ENCODE assay signal across 8 mouse cellular contexts in genomic region chr1:162037185-162037765, GRCm38 (mm10). TPM values are rescaled to one million over a fixed set of nuclear protein-coding genes. Genes with fewer than 3 reads are reported as not detected.
DNase-seq lines count a peak whose midpoint lies in the region; ATAC-seq lines count a peak whose summit lies in the region.
"Had no signal": no experiment of that assay in that cellular context is flagged by ENCODE, and none has a peak within 500 bp of the region (broad histone marks: within the 10 kb centered on the region; RNA-seq: fewer than 3 reads in every experiment).

No protein-coding gene starts in this region.

- no peak for ATAC-seq in kidney, embryonic 16.5 days (ENCODE audit: low FRiP score, low TSS enrichment)
- ATAC-seq in embryonic facial prominence, embryonic 15.5 days (ENCODE audit: insufficient number of reproducible peaks, low FRiP score, low TSS enrichment, low read depth), result no peak
- peak; percentile 82 for ATAC-seq in limb, embryonic 12.5 days (ENCODE audit: insufficient number of reproducible peaks, insufficient read depth, low FRiP score, low TSS enrichment, low read depth)

- no peaks in the 10 kb centered on the region for H3K36me3 ChIP-seq in kidney, embryonic 16.5 days (ENCODE audit: insufficient read depth, low read length)
- no peaks in the 10 kb centered on the region for H3K36me3 ChIP-seq in embryonic facial prominence, embryonic 10.5 days (replicated peaks)
- no peaks in the 10 kb centered on the region for H3K36me3 ChIP-seq in embryonic facial prominence, embryonic 15.5 days
- peaks cover 13% of the 10 kb centered on the region; the same call in 1 of the 2 replicates for H3K36me3 ChIP-seq in limb, embryonic 12.5 days

- peaks cover 35% of the 10 kb centered on the region for H3K4me1 ChIP-seq in kidney, embryonic 16.5 days (ENCODE audit: insufficient read depth, low read length)
- H3K4me1 ChIP-seq in embryonic facial prominence, embryonic 10.5 days, result peaks cover 38% of the 10 kb centered on the region
- peaks cover 48% of the 10 kb centered on the region for H3K4me1 ChIP-seq in embryonic facial prominence, embryonic 15.5 days
- H3K4me1 ChIP-seq in limb, embryonic 12.5 days (replicated peaks), result peaks cover 53% of the 10 kb centered on the region

- H3K4me2 ChIP-seq in kidney, embryonic 16.5 days (replicated peaks; ENCODE audit: low read depth, low read length), result 0 out of 2 replicates have a peak overlapping the region, but pooled peaks have one; percentile 10
- H3K4me2 ChIP-seq in embryonic facial prominence, embryonic 15.5 days (replicated peaks), result no peak overlapping the region
- H3K4me2 ChIP-seq in limb, embryonic 12.5 days, result peak overlapping the region; percentile 31

- H3K9ac ChIP-seq in kidney, embryonic 16.5 days (replicated peaks; ENCODE audit: low read length), result no peak overlapping the region
- no peak overlapping the region for H3K9ac ChIP-seq in embryonic facial prominence, embryonic 15.5 days
- no peak overlapping the region for H3K9ac ChIP-seq in limb, embryonic 12.5 days (replicated peaks)

- H3K27ac ChIP-seq in kidney, embryonic 16.5 days (ENCODE audit: low read length), result peak overlapping the region; percentile 69
- peak overlapping the region; percentile 82 for H3K27ac ChIP-seq in embryonic facial prominence, embryonic 10.5 days (replicated peaks)
- H3K27ac ChIP-seq in embryonic facial prominence, embryonic 15.5 days (replicated peaks), result peak overlapping the region; percentile 77
- peak overlapping the region; percentile 99 for H3K27ac ChIP-seq in limb, embryonic 12.5 days

- WGBS in kidney, embryonic 16.5 days, result 49% methylated on average over 6 of the region's 6 CpGs
- 69% methylated on average over 6 of the region's 6 CpGs for WGBS in embryonic facial prominence, embryonic 10.5 days
- WGBS in embryonic facial prominence, embryonic 15.5 days, result 35% methylated on average over 6 of the region's 6 CpGs
- 23% methylated on average over 6 of the region's 6 CpGs for WGBS in limb, embryonic 12.5 days

- H3K4me3 ChIP-seq in kidney, embryonic 16.5 days (ENCODE audit: low read length), result no peak overlapping the region
- H3K4me3 ChIP-seq in embryonic facial prominence, embryonic 10.5 days, result no peak overlapping the region
- H3K4me3 ChIP-seq in embryonic facial prominence, embryonic 15.5 days (replicated peaks), result no peak overlapping the region
- H3K4me3 ChIP-seq in limb, embryonic 12.5 days (replicated peaks), result no peak overlapping the region
- H3K4me3 ChIP-seq: megakaryocyte, embryonic 14.5 days had no signal

- H3K27me3 ChIP-seq in kidney, embryonic 16.5 days (ENCODE audit: insufficient read depth, low read length), result no peaks in the 10 kb centered on the region
- no peaks in the 10 kb centered on the region for H3K27me3 ChIP-seq in embryonic facial prominence, embryonic 10.5 days (replicated peaks; ENCODE audit: low read depth, poor library complexity, severe bottlenecking)
- no peaks in the 10 kb centered on the region for H3K27me3 ChIP-seq in embryonic facial prominence, embryonic 15.5 days
- H3K27me3 ChIP-seq in limb, embryonic 12.5 days, result no peaks in the 10 kb centered on the region
- H3K27me3 ChIP-seq: megakaryocyte, embryonic 14.5 days had no signal

- H3K9me3 ChIP-seq in kidney, embryonic 16.5 days (ENCODE audit: low read length), result no peaks in the 10 kb centered on the region
- peaks cover 9% of the 10 kb centered on the region; the same call in 1 of the 2 replicates for H3K9me3 ChIP-seq in embryonic facial prominence, embryonic 10.5 days
- no peaks in the 10 kb centered on the region for H3K9me3 ChIP-seq in embryonic facial prominence, embryonic 15.5 days (replicated peaks)
- 0 out of 2 replicates have a peak, but pooled peaks cover 4% of the 10 kb centered on the region for H3K9me3 ChIP-seq in limb, embryonic 12.5 days

- DNase-seq in kidney, adult 11 months, result no peak
- DNase-seq in embryonic facial prominence, embryonic 10.5 days (ENCODE audit: low spot score), result no peak
- DNase-seq in yolk sac, embryonic 10.5 days (ENCODE audit: low spot score), result no peak
- no peak for DNase-seq in c-Kit-positive CD71-positive TER-119-positive erythroid progenitor cells, embryonic 14.5 days (ENCODE audit: low spot score)

RNA-seq across cellular contexts. Expression of gene 4930558K02Rik, which starts 57.8 kb away (rescaled TPM):
- polyA plus RNA-seq in kidney, embryonic 16.5 days (2015; fragmentation: Nextera tagmentation; extraction: Ambion mirVana), result not detected in 2 replicates
- not detected in 2 replicates for polyA plus RNA-seq in embryonic facial prominence, embryonic 10.5 days (2016; fragmentation: Nextera tagmentation; extraction: Ambion mirVana)
- polyA plus RNA-seq in embryonic facial prominence, embryonic 15.5 days (2015; fragmentation: Nextera tagmentation; extraction: Ambion mirVana), result not detected in 2 replicates
- polyA plus RNA-seq in limb, embryonic 12.5 days (2016; fragmentation: Nextera tagmentation; extraction: Ambion mirVana), result not detected in 2 replicates
